Mouse (Mus musculus): ENCODE data around the gene Camta1.

DNA sequence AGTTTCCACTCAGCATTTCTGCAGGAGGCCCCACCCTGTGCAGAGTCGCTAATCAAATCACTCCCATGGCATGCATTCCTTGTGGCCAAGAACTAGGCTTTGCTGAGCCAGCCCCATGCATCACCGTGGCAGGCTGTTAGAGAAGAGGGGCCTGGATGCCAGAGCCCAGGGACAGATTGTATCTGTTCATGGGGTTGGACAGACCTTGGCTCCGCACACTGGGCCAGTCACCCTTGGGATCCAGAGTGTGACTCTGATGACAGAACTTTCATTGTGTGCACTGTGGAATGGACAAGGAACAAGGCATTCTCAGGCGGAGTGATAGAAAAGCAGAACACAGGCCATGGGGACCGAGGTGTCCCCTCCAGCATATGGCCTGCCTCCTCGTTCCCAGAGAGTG lies 610.9 kb downstream of the Camta1 start:
- TF ChIP-seq CTCF (IDR thresholded peaks at IDR 0.05; ENCODE audit: borderline replicate concordance, control insufficient read depth, extremely low read depth, insufficient read depth, low read length, poor library complexity), result no peak
- TF ChIP-seq POLR2A (IDR thresholded peaks at IDR 0.05; ENCODE audit: control insufficient read depth, extremely low read depth, insufficient read depth, low read length, poor library complexity), result no peak
